Mouse (Mus musculus) intestine, embryonic 14.5 days (tissue): ENCODE measurements around the gene Plpp4. TPM values are rescaled to one million over a fixed set of nuclear protein-coding genes. Genes with fewer than 3 reads are reported as not detected.

Experiments used
- ATAC-seq: fragments of 200-750 bp; cut with Nextera tagmentation; replicated peaks from 2 replicates; pipeline ENCODE4 v1.8.0; 2017; ENCODE audit warnings: low read depth, moderate number of reproducible peaks, moderate TSS enrichment, moderate library complexity; ENCODE audit not compliant: low FRiP score, low TSS enrichment
- DNase-seq: peaks from one replicate; pipeline ENCODE4 v3.0.0-alpha.2; 2018; ENCODE audit warnings: low spot score
- H3K27ac ChIP-seq: fragments of 300-500 bp; sonication (generic); 2 replicates; pipeline ENCODE4 v1.5.1; 2014; ENCODE audit warnings: low read depth, mild to moderate bottlenecking, control low read depth
- H3K27me3 ChIP-seq: fragments of 300-500 bp; sonication (generic); replicated peaks from 2 replicates; pipeline ENCODE4 v1.6.1; 2014; ENCODE audit warnings: low read length, control low read depth; ENCODE audit not compliant: control insufficient read depth, insufficient read depth
- H3K36me3 ChIP-seq: fragments of 300-500 bp; sonication (generic); 2 replicates; pipeline ENCODE4 v1.6.1; 2014; ENCODE audit warnings: low read length, control low read depth; ENCODE audit not compliant: control insufficient read depth, insufficient read depth
- H3K4me1 ChIP-seq: fragments of 300-500 bp; sonication (generic); replicated peaks from 2 replicates; pipeline ENCODE4 v1.6.1; 2014; ENCODE audit warnings: low read length, control low read depth, mixed read lengths; ENCODE audit not compliant: control insufficient read depth, insufficient read depth
- H3K4me2 ChIP-seq: fragments of 300-500 bp; sonication (generic); 2 replicates; pipeline ENCODE4 v1.6.1; 2014; ENCODE audit warnings: low read length
- H3K4me3 ChIP-seq: fragments of 300-500 bp; sonication (generic); 2 replicates; pipeline ENCODE4 v1.5.1; 2014; ENCODE audit warnings: low read depth, low read length, control low read depth, mixed read lengths
- H3K9ac ChIP-seq: fragments of 300-500 bp; sonication (generic); 2 replicates; pipeline ENCODE4 v1.6.1; 2014; ENCODE audit warnings: mild to moderate bottlenecking, low read length
- H3K9me3 ChIP-seq: fragments of 300-500 bp; sonication (generic); 2 replicates; pipeline ENCODE4 v1.6.1; 2016; ENCODE audit warnings: low read length, control low read depth; ENCODE audit not compliant: control insufficient read depth
- WGBS: fragments of 180-500 bp; shearing (Covaris S2); extraction: QIAGEN DNeasy Blood & Tissue Kit; methylation state at CpG from one replicate; pipeline ENCODE4 v1.1.7; 2014; 5-methylcytosine and 5-hydroxymethylcytosine counted together
- polyA plus RNA-seq: library from polyadenylated mRNA; unstranded; fragments of >200 nt; fragmentation: Nextera tagmentation; extraction: Ambion mirVana; gene quantifications from 2 replicates; pipeline ENCODE4 v1.2.1, GENCODE M21; 2014

Gene Plpp4
- polyA plus RNA-seq, 1 experiment from 2014 or later, result 0.31 TPM

DNA sequence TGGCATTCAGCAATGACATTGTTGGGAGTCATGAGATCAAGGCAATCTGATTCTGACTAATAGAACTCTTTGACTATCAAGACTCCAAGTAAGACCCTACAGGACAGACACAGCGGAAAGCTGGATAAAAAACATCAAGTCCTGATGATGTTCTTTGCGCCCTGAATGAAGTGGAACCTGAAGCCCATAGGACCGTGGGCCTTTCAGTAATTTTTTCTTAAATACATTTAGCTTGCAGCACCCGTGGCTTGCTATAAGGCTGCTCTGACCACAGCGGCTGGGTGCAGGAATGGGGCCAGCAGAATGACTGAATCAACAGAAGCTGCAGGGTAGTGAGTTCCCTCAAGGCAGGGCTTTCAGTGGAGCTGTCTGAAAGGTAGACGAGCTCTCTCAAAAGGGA lies 3.4 kb upstream of the Plpp4 start:
- ATAC-seq (no peak), DNase-seq (no peak)
- H3K9ac ChIP-seq, result no peak overlapping the region
- H3K4me1 ChIP-seq, result no peaks in the 10 kb centered on the region
- H3K4me3 ChIP-seq, result no peak overlapping the region
- peaks cover 38% of the 10 kb centered on the region for H3K27me3 ChIP-seq
- H3K9me3 ChIP-seq, result no peaks in the 10 kb centered on the region
- H3K36me3 ChIP-seq, result no peaks in the 10 kb centered on the region
- H3K4me2 ChIP-seq, result no peak overlapping the region
- WGBS, result 88% methylated on average over 6 of the region's 6 CpGs
- no peak overlapping the region for H3K27ac ChIP-seq

DNA sequence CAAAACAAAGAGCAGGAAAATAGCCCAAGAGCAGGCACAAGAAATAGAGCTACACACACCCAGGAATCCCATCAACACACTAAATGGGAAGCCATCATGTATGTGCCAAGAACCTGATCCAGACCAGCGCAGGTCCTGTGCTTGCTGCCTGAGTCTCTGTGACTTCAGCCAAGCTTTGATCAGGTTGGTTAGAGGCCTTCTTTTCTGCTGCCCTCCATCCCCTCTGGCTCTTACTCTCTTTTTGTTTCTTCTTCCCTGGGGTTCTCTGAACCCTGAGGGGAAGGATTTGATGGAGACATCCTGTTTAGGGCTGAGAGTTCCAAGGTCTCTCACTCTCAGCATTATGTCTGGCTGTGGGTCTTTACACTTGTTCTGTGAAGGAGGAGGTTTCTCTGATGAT lies 2.7 kb upstream of the Plpp4 start:
- Histone ChIP-seq H3K9ac (no peak overlapping the region), H3K4me2 (no peak overlapping the region), H3K4me1 (no peaks in the 10 kb centered on the region), H3K27me3 (peaks cover 40% of the 10 kb centered on the region), H3K4me3 (no peak overlapping the region), H3K9me3 (no peaks in the 10 kb centered on the region), H3K27ac (no peak overlapping the region), H3K36me3 (no peaks in the 10 kb centered on the region)
- ATAC-seq (no peak), DNase-seq (no peak)
- WGBS, result 85% methylated on average over 1 of the region's 1 CpGs

- H3K9ac ChIP-seq, result no peak overlapping the region
- H3K4me1 ChIP-seq, result no peaks in the 10 kb centered on the region
- no peaks in the 10 kb centered on the region for H3K36me3 ChIP-seq
- H3K9me3 ChIP-seq, result no peaks in the 10 kb centered on the region
- WGBS, result 92% methylated on average over 6 of the region's 6 CpGs
- DNase-seq (no peak), ATAC-seq (no peak)
- H3K4me3 ChIP-seq, result no peak overlapping the region
- no peak overlapping the region for H3K27ac ChIP-seq
- H3K4me2 ChIP-seq, result no peak overlapping the region
- H3K27me3 ChIP-seq, result peaks cover 40% of the 10 kb centered on the region
Observed at GRCm38 (mm10) chr7:129255406-129255805, 1.4 kb upstream of the Plpp4 start.

- Histone ChIP-seq H3K4me1 (no peaks in the 10 kb centered on the region), H3K4me3 (peak overlapping the region; percentile 39), H3K9me3 (no peaks in the 10 kb centered on the region), H3K27me3 (peaks cover 40% of the 10 kb centered on the region), H3K9ac (no peak overlapping the region), H3K36me3 (no peaks in the 10 kb centered on the region), H3K4me2 (peak overlapping the region; percentile 80), H3K27ac (no peak overlapping the region)
- DNase-seq, result peak; percentile 57
- 14% methylated on average over 13 of the region's 13 CpGs for WGBS
- ATAC-seq, result no peak
Observed at GRCm38 (mm10) chr7:129257374-129258018, 665 bp downstream of the Plpp4 start.

DNA sequence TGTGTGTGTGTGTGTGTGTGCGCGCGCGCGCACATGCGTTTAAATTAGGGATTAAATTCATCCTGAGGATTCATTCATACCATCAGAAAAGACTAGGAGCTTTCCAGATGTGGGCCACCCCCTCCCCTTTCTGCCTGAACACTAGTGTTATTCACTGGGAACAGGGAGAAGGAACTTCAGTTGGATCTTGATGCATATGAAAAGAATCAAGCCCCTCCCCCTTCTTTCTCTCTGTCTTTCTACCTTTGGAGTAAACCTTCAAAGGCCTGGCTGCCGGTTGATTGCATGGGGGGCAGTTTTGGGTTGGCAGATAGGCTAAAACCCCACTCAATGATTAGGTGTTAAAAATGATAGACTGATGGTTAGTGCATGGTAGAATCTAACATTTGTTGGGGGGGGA lies 1.5 kb downstream of the Plpp4 start:
- DNase-seq (no peak), ATAC-seq (no peak)
- H3K27me3 ChIP-seq, result peaks cover 40% of the 10 kb centered on the region
- H3K4me2 ChIP-seq, result no peak overlapping the region
- 64% methylated on average over 7 of the region's 7 CpGs for WGBS
- no peaks in the 10 kb centered on the region for H3K36me3 ChIP-seq
- no peaks in the 10 kb centered on the region for H3K9me3 ChIP-seq
- no peak overlapping the region for H3K27ac ChIP-seq
- H3K4me3 ChIP-seq, result no peak overlapping the region
- H3K9ac ChIP-seq, result no peak overlapping the region
- no peaks in the 10 kb centered on the region for H3K4me1 ChIP-seq

DNA sequence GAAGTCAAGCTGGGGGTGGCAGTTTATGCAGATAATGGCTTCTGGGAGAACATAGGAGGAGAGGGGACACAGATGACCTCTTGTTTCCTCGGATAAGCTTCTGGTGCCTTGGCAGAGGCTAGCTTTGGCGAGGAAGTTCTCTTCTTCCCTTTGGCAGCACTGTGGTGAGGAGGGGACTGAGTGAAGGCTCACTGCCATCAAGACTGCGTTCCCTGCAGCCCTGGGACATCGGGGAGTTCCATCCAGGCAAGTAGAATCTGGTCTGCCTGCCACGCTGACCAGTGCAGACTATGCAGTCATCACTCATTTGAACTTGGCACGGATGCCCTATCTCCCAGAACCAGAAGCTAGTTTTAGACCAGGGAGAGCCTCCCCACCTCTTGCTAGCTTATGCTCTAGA lies 2.4 kb downstream of the Plpp4 start:
- H3K9me3 ChIP-seq, result no peaks in the 10 kb centered on the region
- no peaks in the 10 kb centered on the region for H3K36me3 ChIP-seq
- peaks cover 37% of the 10 kb centered on the region for H3K27me3 ChIP-seq
- DNase-seq, result no peak
- H3K27ac ChIP-seq, result no peak overlapping the region
- WGBS, result 75% methylated on average over 6 of the region's 6 CpGs
- no peak overlapping the region for H3K9ac ChIP-seq
- no peak overlapping the region for H3K4me3 ChIP-seq
- H3K4me1 ChIP-seq, result no peaks in the 10 kb centered on the region
- ATAC-seq, result no peak
- H3K4me2 ChIP-seq, result no peak overlapping the region

- Histone ChIP-seq H3K4me1 (no peaks in the 10 kb centered on the region), H3K4me3 (no peak overlapping the region), H3K36me3 (no peaks in the 10 kb centered on the region), H3K9ac (no peak overlapping the region), H3K9me3 (no peaks in the 10 kb centered on the region), H3K27me3 (no peaks in the 10 kb centered on the region), H3K27ac (no peak overlapping the region), H3K4me2 (no peak overlapping the region)
- 93% methylated on average over 4 of the region's 4 CpGs for WGBS
- DNase-seq, result no peak
- no peak for ATAC-seq
Observed at GRCm38 (mm10) chr7:129273867-129274266, 17.0 kb downstream of the Plpp4 start.

GRCm38 (mm10) chr7:129274726-129275125 lies 17.9 kb downstream of the Plpp4 start:
- Histone ChIP-seq H3K4me3 (no peak overlapping the region), H3K27me3 (no peaks in the 10 kb centered on the region), H3K36me3 (no peaks in the 10 kb centered on the region), H3K4me2 (no peak overlapping the region), H3K9ac (no peak overlapping the region), H3K27ac (no peak overlapping the region), H3K4me1 (no peaks in the 10 kb centered on the region), H3K9me3 (no peaks in the 10 kb centered on the region)
- no peak for ATAC-seq
- DNase-seq, result no peak
- 86% methylated on average over 5 of the region's 5 CpGs for WGBS

DNA sequence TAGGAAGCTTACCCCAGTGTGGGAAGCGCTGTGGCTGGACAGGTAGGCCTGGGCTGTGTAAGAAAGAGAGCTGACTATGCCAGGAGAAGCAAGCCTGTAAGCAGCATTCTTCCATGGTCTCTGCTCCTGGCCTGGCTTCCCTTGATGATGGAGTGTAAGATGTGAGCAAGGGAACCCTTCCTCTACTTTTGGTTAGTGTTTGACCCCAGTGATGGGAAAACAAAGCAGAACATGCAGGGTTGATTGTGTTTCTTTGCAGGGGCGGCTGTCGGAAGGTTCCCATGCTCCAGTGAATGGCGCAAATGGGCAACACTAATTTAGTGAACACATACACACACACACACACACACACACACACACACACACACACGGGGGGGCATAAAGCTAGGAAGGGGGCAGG lies 20.9 kb downstream of the Plpp4 start:
- DNase-seq, result no peak

More for the DNA sequence above, 20.9 kb downstream of the Plpp4 start:
- H3K9ac ChIP-seq, result no peak overlapping the region
- H3K36me3 ChIP-seq, result no peaks in the 10 kb centered on the region
- no peaks in the 10 kb centered on the region for H3K4me1 ChIP-seq
- H3K4me2 ChIP-seq, result no peak overlapping the region
- H3K4me3 ChIP-seq, result no peak overlapping the region
- WGBS, result 89% methylated on average over 5 of the region's 5 CpGs
- H3K9me3 ChIP-seq, result no peaks in the 10 kb centered on the region
- H3K27me3 ChIP-seq, result no peaks in the 10 kb centered on the region
- ATAC-seq, result no peak
- H3K27ac ChIP-seq, result no peak overlapping the region
